Comparison of ENCODE assay signal across 9 mouse cellular contexts in the genomic region with DNA sequence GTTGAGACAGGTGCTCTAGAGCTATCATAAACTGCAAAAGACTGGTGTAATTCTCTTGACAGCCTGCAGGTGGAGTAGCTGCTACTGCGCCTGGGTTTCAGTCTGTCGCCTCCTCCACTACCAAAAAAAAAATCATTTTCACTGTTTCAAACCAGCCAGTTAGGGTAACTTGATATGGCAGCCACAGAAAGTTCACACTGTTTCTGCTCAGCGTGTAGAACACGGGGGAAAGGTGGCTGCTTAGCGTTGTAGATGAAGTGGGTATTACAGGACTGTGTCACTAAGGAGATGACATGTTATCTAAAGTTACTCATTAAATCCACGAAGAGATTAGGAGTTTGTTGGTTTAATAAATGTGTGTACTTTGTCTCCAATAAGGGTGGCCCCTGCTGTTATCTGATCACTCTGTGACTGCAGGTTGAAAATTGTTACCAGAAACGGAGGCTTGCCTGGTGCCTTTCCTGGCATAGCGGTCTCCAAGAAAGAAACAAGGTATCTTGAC. TPM values are rescaled to one million over a fixed set of nuclear protein-coding genes. Genes with fewer than 3 reads are reported as not detected.
DNase-seq lines count a peak whose midpoint lies in the region; ATAC-seq lines count a peak whose summit lies in the region.
"Had no signal": no experiment of that assay in that cellular context is flagged by ENCODE, and none has a peak within 500 bp of the region (broad histone marks: within the 10 kb centered on the region; RNA-seq: fewer than 3 reads in every experiment).

No protein-coding gene starts in this region.

- DNase-seq in hindbrain, embryonic 10.5 days (ENCODE audit: low spot score): peak; percentile 15
- peak; percentile 40 for DNase-seq in CD4-positive, CD25-positive, alpha-beta regulatory T cell, adult 2 months (ENCODE audit: low read depth, low spot score)
- DNase-seq in T-cell, adult 2 months (ENCODE audit: low spot score): peak; percentile 9
- peak; percentile 30 for DNase-seq in left cerebral cortex, postnatal 4 days

- intact Hi-C loops in left cerebral cortex, postnatal 4 days (cut with DNase I): no loop called here

- WGBS in hindbrain, embryonic 10.5 days: 45% methylated on average over 8 of the region's 8 CpGs
- 47% methylated on average over 8 of the region's 8 CpGs for WGBS in hindbrain, embryonic 13.5 days

- no peak overlapping the region for H3K4me3 ChIP-seq in hindbrain, embryonic 10.5 days
- no peak overlapping the region for H3K4me3 ChIP-seq in hindbrain, embryonic 13.5 days
- H3K4me3 ChIP-seq: erythroblast, embryonic 14.5 days had no signal

- peaks cover 5% of the 10 kb centered on the region; the same call in 1 of the 2 replicates for H3K27me3 ChIP-seq in hindbrain, embryonic 10.5 days (ENCODE audit: insufficient read depth, poor library complexity, severe bottlenecking)
- peaks cover 7% of the 10 kb centered on the region; the same call in 1 of the 2 replicates for H3K27me3 ChIP-seq in hindbrain, embryonic 13.5 days

- H3K4me2 ChIP-seq in hindbrain, embryonic 13.5 days: no peak overlapping the region

- H3K4me1 ChIP-seq in hindbrain, embryonic 10.5 days (replicated peaks): peaks cover 7% of the 10 kb centered on the region
- H3K4me1 ChIP-seq in hindbrain, embryonic 13.5 days (replicated peaks): peaks cover 6% of the 10 kb centered on the region

- H3K9me3 ChIP-seq in hindbrain, embryonic 10.5 days: no peaks in the 10 kb centered on the region
- H3K9me3 ChIP-seq in hindbrain, embryonic 13.5 days: no peaks in the 10 kb centered on the region

- H3K36me3 ChIP-seq in hindbrain, embryonic 10.5 days: no peaks in the 10 kb centered on the region
- H3K36me3 ChIP-seq in hindbrain, embryonic 13.5 days: no peaks in the 10 kb centered on the region

- no peak for ATAC-seq in hindbrain, embryonic 13.5 days (ENCODE audit: low FRiP score)
- ATAC-seq in granulocyte monocyte progenitor cell, adult 5-6 weeks (replicated peaks; ENCODE audit: poor library complexity, severe bottlenecking): peak; percentile 72
- ATAC-seq in neutrophil, adult 5-6 weeks (ENCODE audit: extremely low read depth, insufficient number of reproducible peaks, low FRiP score, poor library complexity, severe bottlenecking): 0 out of 2 replicates have a peak, but pooled peaks have one; percentile 19
- ATAC-seq in erythroid progenitor cell, adult 5-6 weeks (replicated peaks; ENCODE audit: low FRiP score, poor library complexity, severe bottlenecking): no peak

- H3K9ac ChIP-seq in hindbrain, embryonic 13.5 days: no peak overlapping the region

- H3K27ac ChIP-seq in hindbrain, embryonic 10.5 days: no peak overlapping the region
- H3K27ac ChIP-seq in hindbrain, embryonic 13.5 days: no peak overlapping the region

RNA-seq across cellular contexts. Expression of a gene that starts 6.7 kb away (rescaled TPM):
- not detected in 2 replicates for polyA plus RNA-seq in hindbrain, embryonic 10.5 days (2016; fragmentation: Nextera tagmentation; extraction: Ambion mirVana)
- 1.5 and 2.3 TPM in 2 replicates for polyA plus RNA-seq in hindbrain, embryonic 13.5 days (2015; fragmentation: Nextera tagmentation; extraction: Ambion mirVana)
- total RNA-seq in granulocyte monocyte progenitor cell, adult 5-6 weeks (2014; fragmentation: Nextera tagmentation): not detected in 2 replicates
- not detected in 2 replicates for total RNA-seq in granulocyte monocyte progenitor cell, adult 5-6 weeks (2017)
- 1 to 10 TPM; 5.8 to 6.3 TPM for total RNA-seq in left cerebral cortex, postnatal 4 days (2021)
- total RNA-seq in neutrophil, adult 5-6 weeks (2017): not detected in 2 replicates
- not detected in 2 replicates for total RNA-seq in erythroid progenitor cell, adult 5-6 weeks (2015; ENCODE audit: low replicate concordance)
- total RNA-seq in erythroid progenitor cell, adult 5-6 weeks (2017; ENCODE audit: low replicate concordance): not detected in 2 replicates
- polyA plus RNA-seq: erythroblast, embryonic 14.5 days had no signal

RNA-seq across cellular contexts. Expression of a gene that starts 47.3 kb away (rescaled TPM):
- 24.4 and 28.5 TPM in 2 replicates for polyA plus RNA-seq in hindbrain, embryonic 10.5 days (2016; fragmentation: Nextera tagmentation; extraction: Ambion mirVana)
- polyA plus RNA-seq in hindbrain, embryonic 13.5 days (2015; fragmentation: Nextera tagmentation; extraction: Ambion mirVana): 20.9 and 21.0 TPM in 2 replicates
- 1.8 and 2.9 TPM in 2 replicates for total RNA-seq in granulocyte monocyte progenitor cell, adult 5-6 weeks (2014; fragmentation: Nextera tagmentation)
- 3.7 and 6.9 TPM in 2 replicates for total RNA-seq in granulocyte monocyte progenitor cell, adult 5-6 weeks (2017)
- 10 to 100 TPM; 25.3 to 26.9 TPM for total RNA-seq in left cerebral cortex, postnatal 4 days (2021)
- total RNA-seq in neutrophil, adult 5-6 weeks (2017): 3.4 and 4.3 TPM in 2 replicates
- total RNA-seq in erythroid progenitor cell, adult 5-6 weeks (2015; ENCODE audit: low replicate concordance): 4.0 TPM in 1 of 2 replicates, not detected in the other
- total RNA-seq in erythroid progenitor cell, adult 5-6 weeks (2017; ENCODE audit: low replicate concordance): 0.45 and 0.77 TPM in 2 replicates

Comparison
In these comparisons a context has a peak if more than half of its experiments do, and no peak if none do; other contexts are left out.
1. ATAC-seq: peak in granulocyte monocyte progenitor cell, adult 5-6 weeks (single experiment) and neutrophil, adult 5-6 weeks (single experiment); none in hindbrain, embryonic 13.5 days (single experiment) and erythroid progenitor cell, adult 5-6 weeks (single experiment).
2. Peak in every context shown above with its lines, with median percentiles within 50 percentile points of each other: DNase-seq.